Mouse (Mus musculus) ES-Bruce4 (cell line): ENCODE results near the gene Cdrt4.

Experiments used
- CTCF ChIP-seq: IDR thresholded peaks from one replicate; pipeline ENCODE4 v1.8.1; 2011; ENCODE audit warnings: low read depth, low read length
- POLR2A ChIP-seq: IDR thresholded peaks from one replicate; pipeline ENCODE4 v1.8.1; 2011; ENCODE audit warnings: low read length; ENCODE audit not compliant: insufficient read depth

DNA sequence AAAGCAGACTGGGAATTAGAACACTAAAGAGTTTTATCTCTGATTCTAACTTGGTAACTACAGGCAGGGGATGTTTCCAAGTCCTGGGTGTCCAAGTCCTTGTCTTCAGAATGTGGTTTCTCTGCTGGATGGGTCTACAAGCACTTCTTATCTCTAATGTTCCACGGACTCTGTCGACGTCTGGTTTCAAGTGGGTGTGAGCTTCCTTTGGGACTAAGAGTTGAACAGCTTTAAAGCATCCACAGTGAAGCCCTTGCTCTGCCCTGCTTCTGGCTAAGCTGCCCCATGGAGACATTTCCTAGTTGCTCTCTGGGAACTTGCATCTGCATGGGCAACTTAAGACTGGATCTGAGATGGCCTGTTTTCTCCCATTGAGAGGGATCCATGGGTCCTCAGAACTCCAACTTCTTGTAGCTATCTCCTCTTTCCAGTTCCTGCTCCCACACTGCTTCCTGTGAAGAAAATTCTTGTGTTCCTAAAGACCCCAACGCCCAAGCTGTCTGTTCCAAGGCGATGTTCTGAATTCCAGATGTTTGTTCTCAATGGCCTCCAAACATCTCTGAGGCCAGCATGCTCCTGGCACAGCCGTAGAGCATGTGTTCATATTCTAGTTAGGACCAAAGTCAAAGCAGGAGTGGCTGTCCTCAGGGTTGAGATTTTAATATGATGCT lies 26.8 kb upstream of the Cdrt4 start:
- TF ChIP-seq POLR2A (no peak), CTCF (no peak)
